Mouse (Mus musculus): ENCODE results near the gene Fntb. TPM values are rescaled to one million over a fixed set of nuclear protein-coding genes. Genes with fewer than 3 reads are reported as not detected.

Gene Fntb
- polyA plus RNA-seq, 1 experiment from 2014 or later, result 39.9 TPM

DNA sequence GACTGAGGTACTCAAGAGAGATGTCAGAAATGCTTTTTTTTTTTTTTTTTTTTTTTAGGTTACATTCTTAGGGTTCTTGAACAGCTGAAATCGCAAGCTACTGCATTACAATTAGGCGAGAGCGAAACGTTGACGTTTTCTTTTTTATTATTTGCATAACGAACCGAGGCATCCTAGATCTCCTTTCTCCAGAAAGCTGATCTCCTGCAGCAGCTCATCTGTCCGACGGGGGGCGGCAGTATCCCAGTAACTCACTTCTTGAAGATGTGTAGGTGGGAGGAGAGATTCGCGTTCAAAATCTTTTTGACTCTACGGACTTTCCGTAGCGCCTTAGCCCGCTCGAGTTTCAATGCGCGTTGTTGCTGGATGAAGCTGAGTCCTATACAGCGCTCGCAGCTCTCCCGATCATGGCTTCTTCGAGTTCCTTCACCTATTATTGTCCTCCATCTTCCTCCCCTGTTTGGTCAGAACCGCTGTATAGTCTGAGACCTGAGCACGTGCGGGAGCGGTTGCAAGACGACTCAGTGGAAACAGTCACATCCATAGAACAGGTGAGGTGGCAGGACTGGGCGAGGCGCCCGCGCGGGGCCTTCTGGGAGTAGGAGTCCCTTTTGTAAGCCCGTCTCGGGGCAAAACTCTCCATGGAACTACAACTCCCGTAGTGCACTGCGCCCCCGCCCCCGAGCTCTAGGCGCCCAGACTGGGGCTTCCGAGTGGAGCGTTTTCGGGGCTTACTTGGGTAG lies 71.9 kb downstream of the Fntb start:
- Histone ChIP-seq H3K27ac (replicated peaks; ENCODE audit: low read depth, low read length) (peak overlapping the region; percentile 53), H3K4me3 (replicated peaks; ENCODE audit: low read depth, low read length) (peak overlapping the region; percentile 67), H3K9ac (replicated peaks; ENCODE audit: low read length) (peak overlapping the region; percentile 76), H3K27me3 (ENCODE audit: control insufficient read depth, insufficient read depth, low read length) (no peaks in the 10 kb centered on the region), H3K36me3 (ENCODE audit: control insufficient read depth, insufficient read depth, low read length) (no peaks in the 10 kb centered on the region), H3K4me1 (ENCODE audit: control insufficient read depth, insufficient read depth, low read length) (peaks cover 7% of the 10 kb centered on the region), H3K9me3 (ENCODE audit: control insufficient read depth, low read length) (no peaks in the 10 kb centered on the region), H3K4me2 (ENCODE audit: low read length) (peak overlapping the region; percentile 72)
- ATAC-seq (ENCODE audit: low FRiP score, low TSS enrichment) (peak; percentile 98), DNase-seq (peak; percentile 97)
- WGBS, result under 1% methylated on average over 43 of the region's 43 CpGs

DNA sequence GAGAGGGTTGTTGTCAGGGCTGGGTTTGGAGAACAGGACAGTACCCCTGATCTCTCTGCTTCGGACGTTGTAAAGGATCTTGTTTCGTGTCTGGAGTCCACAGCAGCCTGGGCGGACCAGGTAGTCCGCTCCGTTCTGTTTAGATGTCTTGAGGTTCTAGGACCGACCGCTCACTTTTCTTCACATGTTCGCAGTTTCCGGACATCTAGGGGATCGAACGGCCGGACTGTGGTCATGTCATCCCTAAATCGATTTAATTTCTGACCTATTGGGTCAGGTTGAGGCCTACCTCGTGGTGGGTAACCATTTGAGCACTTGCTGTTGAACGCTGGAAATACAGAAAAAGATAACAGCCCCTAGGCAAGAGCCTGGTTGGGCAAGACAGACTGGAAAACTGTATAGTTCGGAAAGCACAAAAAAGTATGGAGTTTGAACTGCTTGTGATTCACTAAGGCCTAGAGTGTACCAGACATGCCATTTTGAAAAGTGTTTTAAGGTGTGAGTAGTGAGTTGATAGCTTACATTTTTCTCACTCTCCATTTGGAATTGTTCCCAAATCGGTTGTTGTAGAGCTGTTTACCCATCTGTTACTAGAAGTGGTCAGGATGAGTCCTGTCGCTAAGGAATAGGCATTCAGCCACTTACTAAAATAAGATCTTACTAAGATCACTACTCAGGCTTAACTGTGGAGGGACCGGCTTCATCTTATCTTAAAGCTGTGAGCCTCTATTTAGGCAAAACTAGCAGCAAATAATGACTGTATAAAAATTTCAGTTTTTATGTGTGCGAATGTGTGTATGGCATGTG lies 72.7 kb downstream of the Fntb start:
- H3K36me3 ChIP-seq (ENCODE audit: control insufficient read depth, insufficient read depth, low read length), result no peaks in the 10 kb centered on the region
- DNase-seq (no peak), ATAC-seq (ENCODE audit: low FRiP score, low TSS enrichment) (no peak; the same call in 1 of the 2 replicates)
- 15% methylated on average over 21 of the region's 21 CpGs for WGBS
- H3K4me3 ChIP-seq (replicated peaks; ENCODE audit: low read depth, low read length), result peak overlapping the region; percentile 67
- no peaks in the 10 kb centered on the region for H3K9me3 ChIP-seq (ENCODE audit: control insufficient read depth, low read length)
- H3K27me3 ChIP-seq (ENCODE audit: control insufficient read depth, insufficient read depth, low read length), result no peaks in the 10 kb centered on the region
- 0 out of 2 replicates have a peak overlapping the region, but pooled peaks have one; percentile 53 for H3K27ac ChIP-seq (replicated peaks; ENCODE audit: low read depth, low read length)
- peak overlapping the region; percentile 76 for H3K9ac ChIP-seq (replicated peaks; ENCODE audit: low read length)
- peak overlapping the region; percentile 72 for H3K4me2 ChIP-seq (ENCODE audit: low read length)
- peaks cover 7% of the 10 kb centered on the region for H3K4me1 ChIP-seq (ENCODE audit: control insufficient read depth, insufficient read depth, low read length)

DNA sequence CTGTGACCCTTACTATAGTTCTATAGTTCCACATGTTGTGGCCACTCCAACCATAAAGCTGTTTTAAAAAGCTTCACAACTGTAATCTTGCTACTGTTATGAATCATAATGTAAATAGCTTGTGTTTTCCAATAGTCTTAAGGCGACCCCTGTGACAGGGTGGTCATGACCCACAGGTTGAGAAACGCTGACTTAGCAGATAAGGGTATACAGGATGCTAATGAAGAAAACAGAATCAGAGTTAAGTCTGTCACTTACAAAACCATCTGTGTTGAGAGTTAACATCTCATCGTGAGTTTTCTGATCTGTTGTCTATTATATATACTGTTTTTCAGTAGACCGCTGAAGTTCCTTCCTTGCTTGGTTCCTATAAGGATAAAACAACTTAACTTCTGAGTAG lies 73.9 kb downstream of the Fntb start:
- DNase-seq (no peak), ATAC-seq (ENCODE audit: low FRiP score, low TSS enrichment) (no peak)
- Histone ChIP-seq H3K4me3 (replicated peaks; ENCODE audit: low read depth, low read length) (no peak overlapping the region), H3K4me2 (ENCODE audit: low read length) (no peak overlapping the region), H3K9me3 (ENCODE audit: control insufficient read depth, low read length) (no peaks in the 10 kb centered on the region), H3K36me3 (ENCODE audit: control insufficient read depth, insufficient read depth, low read length) (no peaks in the 10 kb centered on the region), H3K27ac (replicated peaks; ENCODE audit: low read depth, low read length) (no peak overlapping the region), H3K9ac (replicated peaks; ENCODE audit: low read length) (no peak overlapping the region), H3K4me1 (ENCODE audit: control insufficient read depth, insufficient read depth, low read length) (peaks cover 7% of the 10 kb centered on the region), H3K27me3 (ENCODE audit: control insufficient read depth, insufficient read depth, low read length) (no peaks in the 10 kb centered on the region)
- 93% methylated on average over 4 of the region's 4 CpGs for WGBS

DNA sequence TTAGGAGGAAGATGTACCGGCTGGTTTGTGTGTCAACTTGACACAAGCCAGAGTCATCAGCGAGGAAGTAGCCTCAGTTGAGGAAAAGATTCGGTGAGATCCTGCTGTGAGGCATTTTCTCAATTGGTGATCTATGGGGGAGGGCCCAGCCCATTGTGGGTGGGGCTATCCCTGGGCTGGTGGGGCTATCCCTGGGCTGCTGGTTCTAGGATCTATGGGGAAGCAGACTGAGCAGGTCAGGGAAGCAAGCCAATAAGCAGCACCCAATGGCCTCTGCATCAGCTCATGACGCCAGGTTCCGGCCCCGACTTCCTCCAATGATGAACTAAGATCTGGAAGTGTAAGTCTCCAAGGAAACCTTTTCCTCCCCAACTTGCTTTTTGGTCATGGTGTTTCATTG lies 74.7 kb downstream of the Fntb start:
- H3K9ac ChIP-seq (replicated peaks; ENCODE audit: low read length), result no peak overlapping the region
- H3K27ac ChIP-seq (replicated peaks; ENCODE audit: low read depth, low read length), result no peak overlapping the region
- no peaks in the 10 kb centered on the region for H3K9me3 ChIP-seq (ENCODE audit: control insufficient read depth, low read length)
- no peak overlapping the region for H3K4me3 ChIP-seq (replicated peaks; ENCODE audit: low read depth, low read length)
- no peak overlapping the region for H3K4me2 ChIP-seq (ENCODE audit: low read length)
- WGBS, result 87% methylated on average over 6 of the region's 6 CpGs
- no peaks in the 10 kb centered on the region for H3K27me3 ChIP-seq (ENCODE audit: control insufficient read depth, insufficient read depth, low read length)
- H3K4me1 ChIP-seq (ENCODE audit: control insufficient read depth, insufficient read depth, low read length), result peaks cover 7% of the 10 kb centered on the region
- ATAC-seq (ENCODE audit: low FRiP score, low TSS enrichment), result no peak
- DNase-seq, result no peak
- no peaks in the 10 kb centered on the region for H3K36me3 ChIP-seq (ENCODE audit: control insufficient read depth, insufficient read depth, low read length)

DNA sequence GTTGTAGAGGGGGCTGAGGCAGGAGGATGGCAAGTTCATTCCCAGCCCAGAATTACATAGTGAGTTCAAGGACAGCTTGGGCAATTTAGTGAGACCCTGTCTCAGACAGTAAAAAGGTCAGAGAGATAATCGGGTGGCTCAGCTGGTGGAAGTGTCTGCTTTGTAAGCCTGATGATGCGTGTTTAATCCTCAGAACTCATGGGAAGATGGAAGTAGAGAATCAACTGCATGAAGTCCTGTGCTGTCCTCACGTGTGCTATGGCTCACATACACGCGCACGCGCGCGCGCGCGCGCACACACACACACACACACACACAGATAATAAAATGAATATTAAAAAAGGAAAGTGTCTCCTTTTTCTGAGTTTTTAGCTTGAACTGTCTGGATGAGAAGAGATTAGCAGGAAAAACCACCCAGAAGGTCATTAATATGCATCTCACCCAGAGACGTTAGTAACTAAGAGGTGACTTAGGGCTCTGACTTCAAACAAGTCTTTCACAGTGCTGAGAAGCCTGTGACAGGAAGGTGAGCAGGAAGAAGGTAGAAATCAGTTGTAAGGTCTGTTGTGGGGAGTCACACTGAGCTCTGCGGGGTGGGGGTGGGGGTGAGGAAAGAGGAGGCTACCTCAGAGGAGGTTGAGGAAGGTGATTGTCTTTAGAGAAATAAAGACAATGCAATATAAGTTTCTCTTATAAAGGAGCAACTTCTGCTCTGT lies 79.1 kb downstream of the Fntb start:
- Histone ChIP-seq H3K4me3 (replicated peaks; ENCODE audit: low read depth, low read length) (no peak overlapping the region), H3K4me2 (ENCODE audit: low read length) (no peak overlapping the region), H3K4me1 (ENCODE audit: control insufficient read depth, insufficient read depth, low read length) (no peaks in the 10 kb centered on the region), H3K9me3 (ENCODE audit: control insufficient read depth, low read length) (no peaks in the 10 kb centered on the region), H3K36me3 (ENCODE audit: control insufficient read depth, insufficient read depth, low read length) (no peaks in the 10 kb centered on the region), H3K9ac (replicated peaks; ENCODE audit: low read length) (no peak overlapping the region), H3K27me3 (ENCODE audit: control insufficient read depth, insufficient read depth, low read length) (no peaks in the 10 kb centered on the region), H3K27ac (replicated peaks; ENCODE audit: low read depth, low read length) (no peak overlapping the region)
- ATAC-seq (ENCODE audit: low FRiP score, low TSS enrichment) (no peak), DNase-seq (no peak)
- 87% methylated on average over 15 of the region's 15 CpGs for WGBS

DNA sequence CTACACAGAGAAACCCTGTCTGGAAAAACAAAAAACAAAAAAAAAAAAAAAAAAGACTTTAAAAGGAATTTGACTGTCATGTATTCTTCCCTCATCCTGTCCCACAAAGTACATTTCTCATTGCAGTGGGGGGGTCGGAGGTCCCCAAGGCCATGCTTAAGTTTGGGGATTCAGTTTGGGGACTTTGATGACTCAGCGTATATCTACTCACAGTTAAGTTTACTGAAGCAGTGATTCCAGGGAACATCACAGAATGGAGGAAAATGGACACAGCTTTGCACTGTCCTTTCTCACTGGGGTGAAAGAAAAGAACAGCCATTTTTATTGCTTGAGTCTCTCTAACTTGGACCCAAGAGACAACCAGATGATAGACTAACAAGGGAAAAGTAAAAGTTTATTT lies 87.0 kb downstream of the Fntb start:
- ATAC-seq (ENCODE audit: low FRiP score, low TSS enrichment), result no peak
- H3K4me1 ChIP-seq (ENCODE audit: control insufficient read depth, insufficient read depth, low read length), result no peaks in the 10 kb centered on the region
- DNase-seq, result no peak

DNA sequence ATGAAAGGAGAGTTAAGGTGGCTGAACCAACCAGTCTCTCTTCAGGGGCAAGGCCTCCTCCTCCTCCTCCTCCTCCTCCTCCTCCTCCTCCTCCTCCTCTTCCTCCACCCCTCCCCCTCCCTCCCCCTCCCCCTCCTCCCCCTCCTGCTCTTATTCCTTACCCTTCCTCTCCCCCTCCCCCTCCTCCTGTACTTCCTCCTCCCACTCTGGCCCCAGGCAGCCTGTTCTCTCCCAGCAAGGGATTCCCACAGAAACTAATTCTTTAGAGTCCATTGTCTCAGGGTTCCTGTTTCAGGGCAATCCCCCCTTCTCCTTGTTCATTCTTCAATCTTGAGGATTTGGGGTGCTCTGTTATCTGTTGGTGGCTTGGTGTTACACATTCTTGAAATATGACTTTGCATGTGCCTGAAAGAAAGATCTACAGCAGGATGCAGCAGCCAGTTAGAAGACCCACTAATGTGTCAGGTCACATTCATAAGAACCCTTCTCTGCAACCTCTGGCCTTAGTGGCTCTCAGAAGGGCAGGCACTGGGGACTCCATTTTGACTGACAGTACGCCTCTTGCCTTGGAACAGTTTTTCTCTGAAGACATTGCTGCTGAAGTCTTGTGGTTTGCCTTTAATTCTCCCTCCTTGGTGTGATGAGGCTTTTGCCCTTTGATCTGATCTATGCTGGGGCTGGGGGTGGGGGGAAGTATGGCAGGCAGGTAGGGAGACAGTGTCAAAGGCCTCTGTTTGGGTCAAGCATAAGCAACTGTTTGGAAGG lies 88.2 kb downstream of the Fntb start:
- WGBS, result 89% methylated on average over 1 of the region's 1 CpGs
- H3K27ac ChIP-seq (replicated peaks; ENCODE audit: low read depth, low read length), result no peak overlapping the region
- no peak overlapping the region for H3K9ac ChIP-seq (replicated peaks; ENCODE audit: low read length)
- ATAC-seq (ENCODE audit: low FRiP score, low TSS enrichment) (no peak), DNase-seq (no peak)
- H3K4me1 ChIP-seq (ENCODE audit: control insufficient read depth, insufficient read depth, low read length), result no peaks in the 10 kb centered on the region
- H3K9me3 ChIP-seq (ENCODE audit: control insufficient read depth, low read length), result no peaks in the 10 kb centered on the region
- H3K36me3 ChIP-seq (ENCODE audit: control insufficient read depth, insufficient read depth, low read length), result no peaks in the 10 kb centered on the region
- H3K27me3 ChIP-seq (ENCODE audit: control insufficient read depth, insufficient read depth, low read length), result no peaks in the 10 kb centered on the region
- H3K4me2 ChIP-seq (ENCODE audit: low read length), result no peak overlapping the region
- no peak overlapping the region for H3K4me3 ChIP-seq (replicated peaks; ENCODE audit: low read depth, low read length)

More for the DNA sequence above, 87.0 kb downstream of the Fntb start:
- 95% methylated on average over 2 of the region's 2 CpGs for WGBS
- H3K9me3 ChIP-seq (ENCODE audit: control insufficient read depth, low read length), result no peaks in the 10 kb centered on the region
- no peak overlapping the region for H3K9ac ChIP-seq (replicated peaks; ENCODE audit: low read length)
- H3K4me3 ChIP-seq (replicated peaks; ENCODE audit: low read depth, low read length), result no peak overlapping the region
- no peaks in the 10 kb centered on the region for H3K36me3 ChIP-seq (ENCODE audit: control insufficient read depth, insufficient read depth, low read length)
- no peak overlapping the region for H3K4me2 ChIP-seq (ENCODE audit: low read length)
- H3K27me3 ChIP-seq (ENCODE audit: control insufficient read depth, insufficient read depth, low read length), result no peaks in the 10 kb centered on the region
- no peak overlapping the region for H3K27ac ChIP-seq (replicated peaks; ENCODE audit: low read depth, low read length)

DNA sequence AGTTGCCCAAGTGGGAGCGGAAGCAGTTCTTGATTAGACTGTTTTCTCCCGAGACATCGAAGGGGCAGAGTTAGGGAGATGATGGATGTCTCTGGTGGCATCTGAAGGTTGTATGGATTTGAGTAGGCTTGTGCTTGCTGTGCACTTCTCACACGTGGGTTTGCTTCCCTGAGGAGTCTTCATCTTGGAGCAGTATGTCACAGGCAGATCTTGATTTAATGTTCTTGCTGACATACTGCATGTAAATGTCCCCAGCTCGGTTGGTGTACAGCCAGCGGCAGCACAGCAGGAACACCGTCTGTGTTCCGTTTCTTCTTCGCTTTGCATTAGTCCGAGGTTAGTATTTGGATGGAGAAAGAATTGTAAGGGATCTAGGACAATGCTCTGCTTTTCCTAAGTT lies 91.7 kb downstream of the Fntb start:
- no peaks in the 10 kb centered on the region for H3K9me3 ChIP-seq (ENCODE audit: control insufficient read depth, low read length)
- no peak overlapping the region for H3K4me3 ChIP-seq (replicated peaks; ENCODE audit: low read depth, low read length)
- no peaks in the 10 kb centered on the region for H3K4me1 ChIP-seq (ENCODE audit: control insufficient read depth, insufficient read depth, low read length)
- no peak for ATAC-seq (ENCODE audit: low FRiP score, low TSS enrichment)
- 92% methylated on average over 10 of the region's 10 CpGs for WGBS
- no peaks in the 10 kb centered on the region for H3K27me3 ChIP-seq (ENCODE audit: control insufficient read depth, insufficient read depth, low read length)
- no peaks in the 10 kb centered on the region for H3K36me3 ChIP-seq (ENCODE audit: control insufficient read depth, insufficient read depth, low read length)
- H3K9ac ChIP-seq (replicated peaks; ENCODE audit: low read length), result no peak overlapping the region
- no peak overlapping the region for H3K4me2 ChIP-seq (ENCODE audit: low read length)
- no peak overlapping the region for H3K27ac ChIP-seq (replicated peaks; ENCODE audit: low read depth, low read length)
- no peak for DNase-seq

Measured in midbrain, embryonic 14.5 days (tissue).